Mouse (Mus musculus) lung, postnatal 36 days (tissue): ENCODE data around the gene Adamtsl1.
A peak's percentile ranks its signal among the peaks of the same experiment; 100 is the strongest.

Experiments
- DNase-seq: peaks from one replicate; pipeline ENCODE4 v3.0.0; 2022; ENCODE audit warnings: mixed read lengths

The Adamtsl1 gene

GRCm38 (mm10) chr4:85677621-85678020, 163.6 kb downstream of the Adamtsl1 start:
- DNase-seq, result no peak

- no peak for DNase-seq
Observed at GRCm38 (mm10) chr4:85686160-85686559, 172.2 kb downstream of the Adamtsl1 start.

GRCm38 (mm10) chr4:85695237-85695636, 181.3 kb downstream of the Adamtsl1 start:
- DNase-seq, result peak; percentile 25

- DNase-seq, result no peak
Observed at GRCm38 (mm10) chr4:85707352-85708057, 193.5 kb downstream of the Adamtsl1 start.

GRCm38 (mm10) chr4:85709636-85710035, 195.7 kb downstream of the Adamtsl1 start:
- DNase-seq, result no peak

GRCm38 (mm10) chr4:85724999-85725398, 211.0 kb downstream of the Adamtsl1 start:
- no peak for DNase-seq

GRCm38 (mm10) chr4:85727731-85728130, 213.8 kb downstream of the Adamtsl1 start:
- no peak for DNase-seq

- no peak for DNase-seq
Observed at GRCm38 (mm10) chr4:85728416-85728815, 214.4 kb downstream of the Adamtsl1 start.

- peak; percentile 52 for DNase-seq
Observed at GRCm38 (mm10) chr4:85740478-85740877, 226.5 kb downstream of the Adamtsl1 start.

- DNase-seq, result peak; percentile 79
Observed at GRCm38 (mm10) chr4:85741825-85742391, 227.9 kb downstream of the Adamtsl1 start.

- DNase-seq, result no peak
Observed at GRCm38 (mm10) chr4:85743427-85743826, 229.5 kb downstream of the Adamtsl1 start.

- no peak for DNase-seq
Observed at GRCm38 (mm10) chr4:85762684-85763083, 248.7 kb downstream of the Adamtsl1 start.

GRCm38 (mm10) chr4:85763161-85764014, 249.4 kb downstream of the Adamtsl1 start:
- DNase-seq, result no peak

- no peak for DNase-seq
Observed at GRCm38 (mm10) chr4:85764015-85764450, 250.1 kb downstream of the Adamtsl1 start.

- DNase-seq, result no peak
Observed at GRCm38 (mm10) chr4:85764476-85764875, 250.5 kb downstream of the Adamtsl1 start.

GRCm38 (mm10) chr4:85767666-85768065, 253.7 kb downstream of the Adamtsl1 start:
- no peak for DNase-seq

GRCm38 (mm10) chr4:85768107-85768506, 254.1 kb downstream of the Adamtsl1 start:
- DNase-seq, result no peak

- no peak for DNase-seq
Observed at GRCm38 (mm10) chr4:85782511-85782910, 268.5 kb downstream of the Adamtsl1 start.

- DNase-seq, result no peak
Observed at GRCm38 (mm10) chr4:85783768-85784379, 269.9 kb downstream of the Adamtsl1 start.

- no peak for DNase-seq
Observed at GRCm38 (mm10) chr4:85784428-85784827, 270.5 kb downstream of the Adamtsl1 start.

- peak; percentile 6 for DNase-seq
Observed at GRCm38 (mm10) chr4:85790226-85790625, 276.3 kb downstream of the Adamtsl1 start.

- peak; percentile 88 for DNase-seq
Observed at GRCm38 (mm10) chr4:85801805-85802204, 287.8 kb downstream of the Adamtsl1 start.

- DNase-seq, result no peak
Observed at GRCm38 (mm10) chr4:85814418-85814817, 300.4 kb downstream of the Adamtsl1 start.
